Mouse (Mus musculus) CD4-positive, CD25-positive, alpha-beta regulatory T cell, adult 4 months (primary cell): ENCODE results near the gene Kcnk3. TPM values are rescaled to one million over a fixed set of nuclear protein-coding genes. Genes with fewer than 3 reads are reported as not detected.

ENCODE experiments used
- ATAC-seq: one replicate; pipeline ENCODE4 v1.8.0; 2017
- polyA plus RNA-seq, 2 experiments: library from polyadenylated mRNA; unstranded; fragments of 100-300 nt; shearing (Covaris generic); gene quantifications; one replicate each; pipeline ENCODE4 v1.2.1; 2017

Kcnk3 gene
- polyA plus RNA-seq, 2 experiments from 2014 or later = 0.47 TPM; not detected in 1

DNA sequence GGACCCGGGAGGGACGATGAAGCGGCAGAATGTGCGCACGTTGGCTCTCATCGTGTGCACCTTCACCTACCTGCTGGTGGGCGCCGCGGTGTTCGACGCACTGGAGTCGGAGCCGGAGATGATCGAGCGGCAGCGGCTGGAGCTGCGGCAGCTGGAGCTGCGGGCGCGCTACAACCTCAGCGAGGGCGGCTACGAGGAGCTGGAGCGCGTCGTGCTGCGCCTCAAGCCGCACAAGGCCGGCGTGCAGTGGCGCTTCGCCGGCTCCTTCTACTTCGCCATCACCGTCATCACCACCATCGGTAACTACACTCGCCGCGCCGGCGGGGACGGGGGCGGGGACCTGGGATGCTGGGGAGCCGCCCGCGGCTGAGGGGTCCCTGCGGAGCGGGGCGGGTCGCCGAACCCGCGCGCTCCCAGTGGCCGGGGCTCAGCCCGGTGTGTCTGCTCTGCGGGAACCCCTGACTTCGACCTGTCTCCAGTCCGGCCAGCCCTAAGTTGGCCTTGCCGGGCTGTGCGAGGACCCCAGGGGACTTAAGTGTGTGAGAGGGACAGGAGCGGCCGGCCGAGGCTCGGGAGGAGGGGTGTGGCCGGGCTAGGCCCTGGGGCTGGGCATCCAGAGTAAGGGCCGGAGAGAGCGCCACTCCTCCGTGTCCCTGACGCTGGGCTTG, 465 bp downstream of the Kcnk3 start:
- no peak for ATAC-seq

- no peak for ATAC-seq
These were observed 1.1 kb downstream of the Kcnk3 start for GRCm38 (mm10) chr5:30589069-30589468.

DNA sequence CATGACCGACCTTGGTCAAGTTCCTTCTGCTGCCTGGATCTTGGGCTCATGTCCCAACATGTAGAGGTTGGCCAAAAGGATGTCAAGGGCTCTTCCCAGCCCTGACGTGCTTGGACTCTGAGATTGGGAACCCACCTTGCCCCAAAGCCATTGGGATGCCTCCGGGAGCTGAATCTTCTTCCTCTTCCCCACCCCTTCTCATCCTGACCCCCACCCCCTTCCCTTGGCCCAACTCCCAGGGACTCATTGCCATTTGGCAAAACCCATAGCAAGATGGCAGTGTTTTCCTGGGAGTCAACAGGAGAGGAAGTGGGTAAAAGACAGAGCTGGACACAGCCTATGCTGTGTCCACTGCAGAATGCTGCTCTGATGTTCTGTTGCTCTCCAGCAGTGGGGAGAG, 1.6 kb downstream of the Kcnk3 start:
- ATAC-seq = no peak

GRCm38 (mm10) chr5:30590231-30590630, 2.3 kb downstream of the Kcnk3 start:
- ATAC-seq = no peak

DNA sequence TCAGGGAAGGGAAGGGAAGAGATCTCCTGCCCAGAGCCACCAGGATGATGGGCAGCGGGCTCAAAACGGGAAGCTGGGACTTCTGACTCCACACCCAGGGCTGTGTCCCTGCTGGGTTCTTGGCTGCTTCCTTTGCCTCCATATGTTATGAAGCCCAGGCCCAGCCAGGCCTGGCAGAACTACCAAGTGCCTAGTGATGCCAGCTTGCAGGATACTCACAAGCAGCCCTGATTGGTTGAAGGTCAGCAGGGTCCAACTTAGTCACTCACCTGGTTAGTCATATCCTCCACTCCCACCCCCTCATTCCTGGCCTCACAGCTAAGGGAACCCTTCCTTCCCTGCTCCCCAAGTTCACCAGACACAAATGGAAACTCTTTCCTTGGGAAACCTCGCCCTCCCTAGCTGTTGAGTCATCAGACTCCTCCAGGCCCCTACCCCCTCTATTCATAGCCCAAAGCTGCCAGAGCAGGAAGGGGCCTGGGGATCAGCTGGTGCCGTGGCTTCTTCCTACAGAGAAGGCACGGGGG, 3.3 kb downstream of the Kcnk3 start:
- no peak for ATAC-seq

DNA sequence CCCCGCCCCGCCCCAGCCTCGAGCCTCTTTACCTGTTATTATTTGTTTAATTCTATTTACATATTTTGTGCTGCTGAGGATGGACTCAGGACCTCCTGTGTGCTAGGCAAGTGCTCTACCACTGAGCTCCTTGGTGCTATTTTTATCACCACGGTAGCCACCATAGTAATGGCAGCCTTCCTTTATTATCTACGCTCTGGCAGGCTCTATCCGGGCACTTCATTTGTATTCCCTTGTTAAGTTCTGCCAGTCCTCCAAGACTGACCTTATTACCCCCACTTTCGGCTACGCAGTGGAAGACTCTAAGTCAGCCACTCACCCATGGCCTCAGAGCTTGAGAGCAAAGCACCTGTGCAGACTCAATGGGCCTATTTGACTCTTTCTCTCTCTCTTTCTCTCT, 3.8 kb downstream of the Kcnk3 start:
- ATAC-seq = no peak

DNA sequence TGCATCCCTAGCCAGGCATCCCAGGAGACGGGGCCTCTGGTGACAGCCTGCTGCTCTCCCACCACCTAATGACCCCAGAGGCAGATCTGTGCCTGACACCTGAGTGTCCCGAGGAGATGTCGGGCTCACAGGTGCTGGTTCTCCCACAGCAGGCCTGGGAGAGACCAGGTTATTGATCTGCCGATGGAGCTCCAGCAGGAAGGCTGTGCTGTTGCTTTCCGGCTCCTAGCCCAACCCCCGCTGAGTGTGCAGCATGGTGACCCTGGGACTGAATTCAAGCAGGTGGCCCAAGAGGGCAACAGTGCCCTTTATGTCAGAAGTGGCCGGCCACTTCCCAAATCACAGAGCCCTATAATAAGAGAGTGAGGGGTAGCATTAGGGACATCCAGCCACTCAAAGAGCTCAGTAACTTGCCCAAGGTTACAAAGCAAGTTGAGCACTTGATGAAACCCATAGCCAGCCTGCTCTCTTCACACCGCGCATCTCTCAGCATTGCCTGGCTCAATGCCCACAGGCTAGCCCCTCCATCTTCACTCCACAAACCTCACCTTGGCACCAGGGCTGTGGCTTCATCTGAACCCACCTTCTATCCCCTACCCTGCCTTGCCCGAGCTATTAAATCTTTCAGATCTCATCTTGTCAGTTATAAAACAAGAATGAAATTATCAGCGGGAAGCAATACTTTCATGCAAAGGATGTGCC, 4.5 kb downstream of the Kcnk3 start:
- no peak for ATAC-seq

- ATAC-seq = no peak
These were observed 5.4 kb downstream of the Kcnk3 start for GRCm38 (mm10) chr5:30593360-30593759.

DNA sequence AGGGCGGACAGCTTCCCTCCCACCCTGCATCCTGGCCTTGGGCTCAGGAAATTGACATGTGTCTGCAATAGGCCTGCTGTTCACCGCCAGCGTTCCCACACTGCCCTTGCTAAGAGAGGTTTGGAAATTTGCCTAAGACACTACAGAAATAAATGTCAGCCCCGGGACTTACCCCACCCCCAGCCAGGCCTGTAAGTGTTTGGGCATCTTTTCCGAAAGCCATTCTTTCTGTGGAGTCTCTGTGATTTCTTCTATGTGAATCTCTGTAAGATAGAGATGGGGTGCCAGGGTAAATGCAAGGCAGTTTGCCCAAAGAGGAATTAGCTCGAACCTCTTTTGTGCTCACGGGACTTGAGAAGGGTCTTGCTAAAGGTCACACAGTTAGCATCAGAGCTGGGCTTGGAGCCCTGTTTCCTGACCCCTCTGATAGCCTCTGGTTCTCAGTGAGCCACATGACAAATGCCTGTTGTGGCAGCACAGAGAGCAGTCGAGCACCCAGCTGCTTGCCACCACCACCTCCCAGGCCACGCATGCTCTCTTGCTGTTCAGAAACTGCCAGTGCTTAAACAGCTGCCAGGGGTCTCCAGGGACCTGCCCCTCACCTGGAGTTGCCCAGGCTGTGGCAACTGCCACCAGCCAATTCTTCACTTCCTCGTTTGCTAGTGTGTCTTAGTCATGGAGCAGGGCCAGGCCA, 6.0 kb downstream of the Kcnk3 start:
- ATAC-seq = no peak

DNA sequence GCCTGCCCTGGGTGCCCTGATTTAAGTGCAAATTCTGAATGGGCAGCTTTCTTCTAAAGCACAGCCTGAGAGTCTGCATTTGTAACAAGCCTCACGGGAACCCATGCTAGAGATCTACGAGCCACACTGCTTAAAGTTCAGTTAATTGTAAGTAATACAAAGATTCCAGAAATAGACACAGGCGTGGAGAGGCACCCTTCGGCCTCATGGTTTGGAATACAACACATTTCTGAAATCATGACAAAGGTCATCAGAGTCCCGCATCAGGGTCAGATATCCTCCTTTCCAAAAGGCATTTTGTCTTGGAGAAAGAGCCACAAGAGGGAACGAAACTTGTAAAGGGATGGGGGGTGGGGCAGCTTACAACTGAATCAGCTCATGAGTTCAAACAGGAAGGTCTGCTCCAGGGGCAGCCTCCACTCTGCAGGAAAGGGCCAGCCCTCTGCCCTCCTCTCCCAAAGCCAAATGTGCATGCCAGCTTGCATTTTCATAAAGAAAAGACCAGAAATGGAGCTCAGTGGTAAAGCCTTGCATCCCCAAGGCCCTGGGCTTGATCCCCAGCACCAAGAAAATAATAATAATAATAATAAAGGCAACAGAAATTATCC, 7.1 kb downstream of the Kcnk3 start:
- no peak for ATAC-seq

DNA sequence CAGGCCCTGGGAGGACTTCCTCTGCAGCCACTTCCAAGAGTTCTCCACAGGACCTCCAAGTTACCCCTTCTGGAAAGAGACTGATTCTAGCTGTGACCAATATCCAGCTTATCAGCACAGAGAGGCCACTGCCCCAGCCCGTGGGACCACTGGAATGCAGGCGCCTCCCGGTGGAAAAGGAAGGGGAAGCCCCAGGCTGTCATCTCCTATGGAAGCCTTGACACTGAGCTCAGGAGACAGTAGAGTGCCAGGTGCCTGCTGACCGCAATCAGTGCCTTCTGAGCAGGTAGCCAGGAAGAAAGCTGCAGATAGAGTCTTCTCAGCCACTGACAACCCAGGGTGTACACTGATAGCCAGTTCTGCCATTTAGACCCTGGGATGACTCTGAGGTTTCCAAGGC, 13.4 kb downstream of the Kcnk3 start:
- no peak for ATAC-seq

GRCm38 (mm10) chr5:30603255-30603654, 15.3 kb downstream of the Kcnk3 start:
- no peak for ATAC-seq

DNA sequence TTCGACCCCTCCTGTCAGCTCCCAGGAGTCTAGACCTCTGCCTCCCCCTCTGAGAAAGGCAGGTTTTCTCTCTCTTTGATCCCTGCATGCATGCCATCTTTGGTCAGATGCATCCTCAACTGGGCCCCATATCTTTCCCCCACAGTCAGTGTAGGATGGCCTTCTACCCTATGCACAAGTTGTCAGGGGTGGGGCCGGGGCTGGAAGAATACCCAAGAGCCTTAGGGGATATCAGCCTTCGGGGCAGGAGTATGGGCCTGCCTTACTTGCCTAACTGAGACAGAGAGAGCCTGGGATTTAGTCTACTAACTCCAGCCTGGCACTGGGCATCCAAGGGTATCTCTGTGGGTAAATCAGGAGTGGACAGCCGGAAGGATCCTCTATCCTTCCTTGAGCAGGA, 16.0 kb downstream of the Kcnk3 start:
- no peak for ATAC-seq

DNA sequence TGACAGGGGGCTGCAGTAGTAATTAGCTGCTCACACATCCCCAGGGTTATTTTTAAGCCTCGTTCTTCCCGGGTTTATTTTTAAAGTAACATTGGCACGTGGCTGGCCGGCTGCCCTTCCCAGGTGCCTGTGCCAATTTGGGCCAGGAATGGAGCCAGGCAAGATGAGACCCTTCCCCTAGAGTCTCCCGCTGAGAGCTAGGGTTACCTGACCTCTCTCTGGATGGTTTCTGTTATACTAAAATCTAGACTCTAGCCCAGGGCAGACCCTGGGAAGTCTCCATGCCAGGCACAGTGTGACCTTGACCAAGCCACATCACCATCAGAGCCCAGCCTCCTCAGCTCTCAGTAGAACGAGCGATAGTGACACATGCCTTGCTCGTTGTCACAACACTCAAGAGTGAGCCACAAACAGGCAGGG, 16.8 kb downstream of the Kcnk3 start:
- ATAC-seq = no peak

DNA sequence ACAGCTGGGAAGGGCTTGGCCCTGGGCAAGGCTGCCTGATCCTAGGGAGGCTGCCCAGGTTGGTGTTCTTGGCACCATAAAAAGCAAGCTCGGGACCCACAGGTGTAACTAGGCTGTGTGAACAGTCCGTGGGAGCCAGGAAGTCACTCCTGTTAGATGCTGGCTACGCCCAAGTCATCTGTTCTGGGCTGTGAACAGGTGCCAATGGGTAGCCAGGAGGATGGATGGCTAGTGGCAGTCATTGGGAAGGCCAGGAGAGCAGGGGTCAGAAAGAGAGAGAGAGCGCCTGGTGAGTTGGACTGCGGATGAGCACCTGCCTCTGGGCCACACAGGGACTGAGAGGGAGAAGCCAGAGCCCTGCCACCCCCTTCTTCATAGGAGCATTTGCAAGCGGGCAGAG, 17.7 kb downstream of the Kcnk3 start:
- ATAC-seq = no peak

DNA sequence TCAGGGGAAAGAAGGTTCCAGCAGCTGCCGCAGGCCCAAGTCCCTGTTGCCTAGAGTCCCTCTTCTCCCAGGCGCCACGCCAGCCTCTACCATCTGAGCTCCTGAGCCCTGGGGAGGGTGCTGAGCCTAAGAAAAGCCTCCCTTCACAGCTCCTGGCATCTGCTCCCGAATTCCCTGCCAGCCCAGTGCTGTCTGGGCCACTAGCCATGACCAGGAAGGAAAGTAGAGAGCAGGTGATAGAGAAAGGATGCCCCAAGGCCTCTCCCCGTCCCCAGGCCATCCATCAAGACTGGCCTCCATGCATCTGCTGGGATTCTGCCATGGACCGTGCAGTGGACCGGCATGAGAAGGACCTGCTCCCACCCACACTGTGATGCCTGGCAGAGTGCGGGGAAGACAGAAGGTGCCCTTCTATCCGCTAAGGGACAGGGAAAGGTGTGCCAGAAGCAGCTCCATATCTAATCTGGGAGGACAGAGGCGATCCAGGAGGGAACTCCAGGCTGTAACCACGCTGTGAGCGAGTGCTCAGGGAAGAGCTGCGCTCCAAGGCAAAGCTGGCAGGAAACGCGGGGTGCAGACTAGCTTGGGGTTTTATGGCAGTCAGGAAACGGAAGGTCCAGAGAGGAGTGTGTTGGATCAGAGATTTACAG, 18.6 kb downstream of the Kcnk3 start:
- no peak for ATAC-seq

DNA sequence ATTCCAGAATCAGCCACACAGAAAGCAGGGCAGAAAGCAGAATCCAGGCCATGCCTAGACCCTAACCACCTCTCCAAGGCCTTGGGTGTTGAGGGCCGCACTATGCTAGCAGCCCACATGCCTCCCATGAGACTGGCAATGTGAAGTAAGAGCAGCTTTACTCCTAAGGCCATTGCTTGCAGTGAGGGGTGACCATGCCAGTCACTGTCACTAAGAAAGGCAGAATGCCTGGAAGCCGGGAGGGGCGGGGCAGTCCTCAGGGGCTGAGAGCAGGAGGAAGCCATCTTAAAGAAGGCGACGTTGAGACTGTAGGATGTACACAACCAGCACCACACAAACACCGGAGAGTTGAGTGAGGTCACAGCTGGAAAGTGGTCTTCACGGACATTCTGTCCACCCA, 21.1 kb downstream of the Kcnk3 start:
- no peak for ATAC-seq

GRCm38 (mm10) chr5:30609918-30610645, 22.1 kb downstream of the Kcnk3 start:
- no peak for ATAC-seq

GRCm38 (mm10) chr5:30611091-30611490, 23.1 kb downstream of the Kcnk3 start:
- ATAC-seq = no peak

- ATAC-seq = no peak
These were observed 23.7 kb downstream of the Kcnk3 start for GRCm38 (mm10) chr5:30611689-30612088.

GRCm38 (mm10) chr5:30612575-30612974, 24.6 kb downstream of the Kcnk3 start:
- no peak for ATAC-seq

DNA sequence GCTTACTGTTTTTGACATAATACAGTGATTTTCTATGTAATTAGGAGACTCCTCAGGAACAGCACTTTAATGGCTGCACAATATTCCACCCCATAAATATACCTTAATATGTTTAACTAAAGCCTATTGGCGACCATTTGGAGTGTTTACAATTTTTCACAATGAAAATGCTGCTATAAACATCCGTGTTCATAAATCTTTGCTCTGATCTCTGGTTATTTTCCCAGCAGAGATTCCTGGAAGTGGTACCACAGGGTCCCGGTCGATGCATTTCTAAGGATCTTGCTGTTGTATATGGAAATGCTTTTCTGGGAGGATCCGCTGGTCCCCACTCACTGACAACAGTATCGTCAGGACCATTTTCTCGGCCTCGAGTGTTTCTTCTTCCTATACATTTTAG, 25.3 kb downstream of the Kcnk3 start:
- no peak for ATAC-seq
